Mouse (Mus musculus): ENCODE data around the gene 1700016H13Rik. TPM values are rescaled to one million over a fixed set of nuclear protein-coding genes. Genes with fewer than 3 reads are reported as not detected.

Gene 1700016H13Rik
- total RNA-seq, 2 experiments from 2014 or later = not detected

DNA sequence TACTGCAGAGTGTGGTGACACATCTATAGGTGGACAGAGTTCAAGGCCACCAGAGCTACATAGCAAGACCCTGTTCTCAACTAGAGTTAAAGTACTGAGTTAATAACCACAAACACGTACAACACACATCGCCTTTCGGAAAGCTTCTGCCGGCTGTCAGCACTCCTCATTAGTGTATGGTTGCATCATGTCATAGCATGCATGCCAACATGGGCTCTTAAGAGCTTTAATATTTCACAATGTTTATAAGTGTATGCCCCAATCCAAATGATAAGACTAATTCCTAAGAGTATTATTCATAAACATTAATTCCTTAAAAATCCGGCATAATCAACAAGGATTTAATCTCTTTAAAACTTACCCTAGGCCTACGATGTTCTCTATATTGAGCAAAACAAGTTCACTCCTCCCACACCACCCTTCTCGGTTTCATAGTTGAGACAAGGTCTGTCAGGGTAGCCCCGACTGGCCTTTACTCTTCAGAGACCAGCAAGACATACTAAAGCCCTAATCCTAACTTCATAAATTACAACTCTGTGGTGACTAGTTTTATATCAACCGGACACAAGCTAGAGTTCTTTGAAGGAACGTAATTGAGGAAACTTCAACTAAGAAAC, 44.8 kb downstream of the 1700016H13Rik start:
- DNase-seq (ENCODE audit: extremely low spot score in 1 of 2, low spot score in 1 of 2) = no peak

DNA sequence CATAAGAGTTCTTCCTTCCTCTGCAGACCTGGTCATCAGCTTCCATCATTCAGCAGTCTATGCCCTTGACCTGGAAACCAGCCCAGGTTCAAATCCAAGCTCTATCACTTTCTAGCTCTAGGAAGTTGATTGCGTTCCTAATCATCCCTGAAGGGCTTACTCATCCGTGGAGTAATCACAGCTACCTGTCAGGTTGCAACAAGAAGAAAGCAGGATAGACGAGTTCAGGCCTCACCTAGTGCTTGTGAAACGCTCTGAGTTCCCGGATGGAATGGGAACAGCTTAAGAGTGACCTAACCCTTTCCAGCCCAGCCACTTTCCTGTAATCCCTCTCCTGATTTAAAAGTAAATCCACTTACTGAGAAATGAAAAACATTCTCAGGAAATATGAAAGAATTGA, 45.7 kb downstream of the 1700016H13Rik start:
- no peak for DNase-seq (ENCODE audit: extremely low spot score in 1 of 2, low spot score in 1 of 2)

DNA sequence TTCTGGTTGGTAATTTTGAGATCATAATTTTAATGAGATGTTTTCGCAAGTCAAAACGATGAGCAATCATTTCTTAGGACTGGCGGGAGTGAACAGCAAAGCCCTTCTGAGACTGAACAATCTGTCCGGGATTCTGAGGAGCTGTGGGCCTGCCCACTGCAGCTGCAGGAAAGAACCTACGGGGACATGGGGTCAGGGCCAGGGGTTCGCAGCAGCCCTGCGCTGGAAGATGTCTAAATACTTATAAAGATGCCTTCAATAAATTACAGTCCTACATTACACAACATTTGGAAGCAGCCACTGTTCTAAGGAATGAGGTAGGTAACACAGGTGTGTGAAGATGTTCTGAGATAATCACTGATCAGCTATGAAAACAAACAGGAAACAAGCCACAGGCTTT, 50.1 kb downstream of the 1700016H13Rik start:
- no peak for DNase-seq (ENCODE audit: extremely low spot score in 1 of 2, low spot score in 1 of 2)

DNA sequence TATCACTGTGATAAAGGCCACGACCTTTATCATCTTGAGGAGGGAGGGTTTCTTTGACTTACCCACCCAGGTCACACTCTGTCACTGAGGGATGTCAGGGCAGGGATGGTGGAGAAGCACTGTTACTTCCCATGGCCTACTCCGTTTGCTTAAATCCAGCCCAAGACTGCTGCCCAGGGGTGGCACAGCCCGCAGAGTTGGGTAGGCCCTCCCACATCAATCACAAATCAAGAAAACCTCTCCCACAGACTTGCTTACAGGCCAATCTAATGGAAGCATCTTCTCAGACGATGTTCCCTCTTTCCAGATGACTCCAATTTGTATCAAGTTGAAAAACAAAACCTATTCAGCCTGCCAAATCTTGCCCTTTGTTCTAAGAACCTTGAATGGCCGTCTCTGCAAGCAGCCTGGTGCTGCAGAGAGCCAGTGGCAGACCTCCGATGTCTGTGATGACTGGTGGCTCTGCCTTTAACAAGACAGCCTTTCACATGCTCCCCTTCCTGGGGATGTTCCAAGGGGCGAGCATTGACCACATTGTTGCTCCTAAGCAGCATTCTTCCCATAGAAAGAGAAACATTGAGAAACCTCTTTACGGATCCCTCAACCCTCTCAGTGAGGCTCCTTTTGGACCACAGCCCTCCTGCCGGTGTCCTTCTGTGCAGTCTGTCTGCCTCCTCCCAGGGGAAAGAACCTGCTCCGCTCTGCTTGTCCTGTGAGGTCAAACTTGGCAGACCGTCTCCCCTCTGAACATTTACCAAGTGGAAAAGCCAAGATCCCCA, 52.5 kb downstream of the 1700016H13Rik start:
- no peak for DNase-seq (ENCODE audit: extremely low spot score in 1 of 2, low spot score in 1 of 2)

DNA sequence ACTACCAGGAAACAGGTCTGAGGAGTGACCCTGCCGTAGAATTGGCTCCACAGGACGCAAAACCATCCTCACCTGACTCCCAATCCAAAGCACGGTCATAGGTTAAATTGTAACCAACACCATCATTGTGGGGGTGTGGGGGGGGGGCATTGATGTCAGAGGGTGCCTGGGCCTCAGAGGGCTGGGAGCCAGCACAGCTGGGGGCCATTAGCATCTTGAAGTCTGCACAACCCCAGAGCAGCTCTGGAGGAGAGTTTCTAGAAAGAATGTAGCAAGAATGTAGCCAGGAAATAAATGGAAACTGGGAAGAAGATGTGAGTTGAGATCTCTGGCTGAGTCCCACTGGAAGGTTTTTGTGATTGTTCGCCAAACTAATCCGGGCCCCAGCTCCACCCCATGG, 56.9 kb downstream of the 1700016H13Rik start:
- no peak for DNase-seq (ENCODE audit: extremely low spot score in 1 of 2, low spot score in 1 of 2)

DNA sequence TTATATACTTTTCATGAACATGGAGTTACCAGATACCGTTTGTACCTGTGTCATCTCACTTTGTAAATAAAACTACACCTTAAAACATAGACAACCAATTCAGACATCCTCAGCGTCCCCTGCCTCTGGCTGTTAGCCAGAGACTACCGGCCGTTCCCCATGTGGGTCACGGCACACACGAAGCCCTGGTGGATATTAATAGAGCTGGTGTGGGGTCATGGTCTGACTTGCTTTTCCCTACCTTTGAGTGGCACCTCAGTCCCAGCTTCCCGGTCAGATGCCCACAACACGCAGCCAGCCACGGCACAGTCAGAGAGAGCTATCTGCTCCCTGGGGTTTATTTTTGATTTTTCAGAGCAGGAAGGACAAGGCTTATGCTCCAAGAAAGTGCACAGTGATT, 57.5 kb downstream of the 1700016H13Rik start:
- DNase-seq (ENCODE audit: extremely low spot score in 1 of 2, low spot score in 1 of 2) = no peak

Other genes starting within 250 kb of the 1700016H13Rik start
- 10 to 100 TPM in 1 of 2 experiments, 1 to 10 TPM in 1; 8.3 to 10.8 TPM for gene Ptpn13, start 230.8 kb downstream of the 1700016H13Rik start, total RNA-seq (2021)
- under 1 TPM in 1 of 2 experiments, not detected in 1; 0.12 TPM for gene Slc10a6, start 26.6 kb downstream of the 1700016H13Rik start, total RNA-seq (2021)
- 10 to 100 TPM; 14.1 to 14.2 TPM for gene Aff1, start 36.4 kb upstream of the 1700016H13Rik start, total RNA-seq (2021)